Mouse (Mus musculus): ENCODE measurements at regions not wholly inside any gene's neighbourhood (a gene's known extent, or its start where the extent isn't known, plus 50 kb on each side); places are given as distances from the start of the nearest gene placed in this dataset.

DNA sequence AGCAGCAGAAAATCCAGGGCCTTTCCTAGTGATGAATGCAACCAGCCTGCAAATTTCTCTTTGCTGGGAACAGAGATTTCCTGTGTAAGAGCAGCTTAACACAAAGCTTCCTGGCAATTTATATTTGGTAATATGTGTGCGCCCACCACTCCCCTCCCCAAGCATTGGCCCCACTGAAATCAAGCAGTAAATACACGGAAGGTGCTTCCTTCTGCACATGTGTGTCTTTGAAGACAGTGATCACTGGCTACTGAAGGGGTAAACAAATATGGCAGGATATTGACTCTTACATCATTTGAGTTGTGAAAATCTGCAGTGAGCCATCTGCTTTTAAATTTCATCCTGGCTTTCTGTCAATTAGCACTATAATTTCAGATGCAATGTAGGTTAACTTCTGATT, 344.5 kb upstream of the Camk1g start:
- intact Hi-C loops (cut with DNase I) = no loop called here
- no peak overlapping the region for H3K4me3 ChIP-seq
- no peaks in the 10 kb centered on the region for H3K4me1 ChIP-seq (ENCODE audit: control insufficient read depth, insufficient read depth, low read length)
- H3K9ac ChIP-seq (ENCODE audit: low read depth, low read length) = no peak overlapping the region
- H3K79me2 ChIP-seq (replicated peaks; ENCODE audit: control insufficient read depth, insufficient read depth, low read length) = no peaks in the 10 kb centered on the region
- 59% methylated on average over 2 of the region's 2 CpGs for WGBS
- no peaks in the 10 kb centered on the region for H3K36me3 ChIP-seq (ENCODE audit: control insufficient read depth, insufficient read depth, low read length)
- no peaks in the 10 kb centered on the region for H3K27me3 ChIP-seq (ENCODE audit: control insufficient read depth, insufficient read depth, low read length)
- TF ChIP-seq CTCF (IDR thresholded peaks at IDR 0.05) (no peak), EP300 (IDR thresholded peaks at IDR 0.05; ENCODE audit: insufficient read depth, low read depth, low read length) (no peak), POLR2A (IDR thresholded peaks at IDR 0.05; ENCODE audit: insufficient read depth, low read depth, low read length) (no peak)
- no peak overlapping the region for H3K27ac ChIP-seq
- DNase-seq = no peak

DNA sequence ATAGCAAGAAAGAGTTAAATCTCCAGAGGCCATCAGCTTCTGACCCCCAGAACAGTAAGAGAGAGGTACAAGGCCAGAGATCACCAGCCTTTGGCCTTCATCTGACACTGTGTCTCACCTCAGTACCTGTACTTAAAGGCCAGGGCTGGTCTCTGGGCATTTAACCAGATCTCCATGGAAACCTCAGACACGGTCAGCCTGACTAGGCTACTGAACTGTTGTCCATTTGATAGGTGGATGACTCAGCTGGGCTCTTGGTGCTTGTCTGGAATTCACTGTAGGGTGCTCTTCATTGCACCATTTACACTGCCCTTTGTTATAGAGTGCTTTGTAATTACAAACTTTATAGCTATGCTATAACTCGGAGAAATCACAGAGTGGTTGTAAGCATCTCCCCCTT, 335.1 kb upstream of the Camk1g start:
- 70% methylated on average over 2 of the region's 2 CpGs for WGBS
- no peaks in the 10 kb centered on the region for H3K27me3 ChIP-seq (ENCODE audit: control insufficient read depth, insufficient read depth, low read length)
- H3K79me2 ChIP-seq (replicated peaks; ENCODE audit: control insufficient read depth, insufficient read depth, low read length) = no peaks in the 10 kb centered on the region
- no peaks in the 10 kb centered on the region for H3K4me1 ChIP-seq (ENCODE audit: control insufficient read depth, insufficient read depth, low read length)
- no peak overlapping the region for H3K9ac ChIP-seq (ENCODE audit: low read depth, low read length)
- DNase-seq = peak in 1 of 2 experiments; percentile 8
- no peaks in the 10 kb centered on the region for H3K36me3 ChIP-seq (ENCODE audit: control insufficient read depth, insufficient read depth, low read length)
- intact Hi-C loops (cut with DNase I) = loop anchor here (10.0 kb wide), 1 partner anchor 200 kb away; no protein-coding TSS in a partner anchor
- TF ChIP-seq EP300 (IDR thresholded peaks at IDR 0.05; ENCODE audit: insufficient read depth, low read depth, low read length) (no peak), CTCF (IDR thresholded peaks at IDR 0.05) (no peak), POLR2A (IDR thresholded peaks at IDR 0.05; ENCODE audit: insufficient read depth, low read depth, low read length) (no peak)
- no peak overlapping the region for H3K27ac ChIP-seq
- H3K4me3 ChIP-seq = no peak overlapping the region

DNA sequence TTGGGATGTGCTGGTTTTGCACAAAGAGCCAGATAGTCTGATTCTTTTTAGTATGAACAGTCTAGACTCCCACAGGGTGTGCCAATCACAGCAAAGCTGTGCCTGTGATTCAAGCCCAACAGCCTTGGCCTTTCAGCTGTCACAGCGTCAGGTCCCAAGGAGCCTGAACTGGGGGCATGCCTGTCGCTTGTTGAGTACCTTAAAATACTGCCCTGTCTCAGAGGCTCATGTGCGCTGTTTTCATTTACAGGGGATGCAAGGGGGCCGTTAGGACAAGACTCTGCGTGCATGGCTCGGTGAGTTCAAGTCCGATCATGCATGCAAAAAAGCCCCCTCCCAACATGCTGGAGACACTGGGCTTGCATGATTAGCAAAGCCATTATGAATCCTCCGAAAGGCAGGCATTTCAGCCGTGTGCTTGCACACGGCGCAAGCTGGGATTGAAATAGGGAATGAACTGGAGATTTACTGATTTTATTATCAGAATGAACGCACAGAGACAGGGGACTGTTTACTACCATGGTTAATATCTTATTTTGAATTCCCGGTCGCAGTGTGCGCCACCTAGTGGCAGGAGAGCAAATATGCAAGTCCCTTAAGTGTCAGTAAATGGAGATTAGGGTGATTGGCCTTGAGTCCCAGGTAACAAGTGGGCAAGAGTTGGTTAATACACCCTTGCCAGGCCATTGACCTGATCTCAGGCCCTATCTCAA, 332.8 kb upstream of the Camk1g start:
- no peak overlapping the region for H3K27ac ChIP-seq
- peak; percentile 99 for TF ChIP-seq CTCF (IDR thresholded peaks at IDR 0.05)
- TF ChIP-seq EP300 (IDR thresholded peaks at IDR 0.05; ENCODE audit: insufficient read depth, low read depth, low read length) = 0 out of 2 replicates have a peak, but pooled peaks have one; percentile 49
- TF ChIP-seq POLR2A (IDR thresholded peaks at IDR 0.05; ENCODE audit: insufficient read depth, low read depth, low read length) = no peak
- H3K9ac ChIP-seq (ENCODE audit: low read depth, low read length) = no peak overlapping the region
- no peaks in the 10 kb centered on the region for H3K36me3 ChIP-seq (ENCODE audit: control insufficient read depth, insufficient read depth, low read length)
- 35% methylated on average over 15 of the region's 15 CpGs for WGBS
- intact Hi-C loops (cut with DNase I) = loop anchor here (1.0 to 10.0 kb wide), 4 partner anchors 30 to 316 kb away; no protein-coding TSS in a partner anchor
- H3K4me1 ChIP-seq (ENCODE audit: control insufficient read depth, insufficient read depth, low read length) = no peaks in the 10 kb centered on the region
- DNase-seq = peak; percentile 26 to 50
- no peaks in the 10 kb centered on the region for H3K27me3 ChIP-seq (ENCODE audit: control insufficient read depth, insufficient read depth, low read length)
- H3K79me2 ChIP-seq (replicated peaks; ENCODE audit: control insufficient read depth, insufficient read depth, low read length) = no peaks in the 10 kb centered on the region
- no peak overlapping the region for H3K4me3 ChIP-seq

DNA sequence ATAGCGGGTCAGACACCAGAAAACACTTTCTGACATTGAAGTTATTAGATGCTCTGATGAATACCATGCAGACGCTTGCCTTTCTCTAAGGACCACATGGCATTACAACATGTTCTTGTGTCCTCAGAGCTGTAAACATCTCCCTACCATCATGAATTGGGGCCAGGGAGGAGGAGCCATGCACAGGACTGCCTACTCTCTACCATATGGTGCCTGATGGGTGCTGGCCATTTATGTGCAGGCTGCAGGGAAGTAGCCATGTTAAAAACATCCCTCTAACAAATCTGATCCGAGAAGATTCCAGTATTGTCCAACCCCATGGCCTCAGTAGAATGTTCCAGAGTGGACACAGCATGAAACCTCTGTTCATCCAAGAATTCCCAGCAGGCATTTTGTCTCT, 330.1 kb upstream of the Camk1g start:
- TF ChIP-seq EP300 (IDR thresholded peaks at IDR 0.05; ENCODE audit: insufficient read depth, low read depth, low read length) (no peak), CTCF (IDR thresholded peaks at IDR 0.05) (no peak), POLR2A (IDR thresholded peaks at IDR 0.05; ENCODE audit: insufficient read depth, low read depth, low read length) (no peak)
- Histone ChIP-seq H3K4me1 (ENCODE audit: control insufficient read depth, insufficient read depth, low read length) (no peaks in the 10 kb centered on the region), H3K4me3 (no peak overlapping the region), H3K36me3 (ENCODE audit: control insufficient read depth, insufficient read depth, low read length) (no peaks in the 10 kb centered on the region), H3K79me2 (replicated peaks; ENCODE audit: control insufficient read depth, insufficient read depth, low read length) (no peaks in the 10 kb centered on the region), H3K27me3 (ENCODE audit: control insufficient read depth, insufficient read depth, low read length) (no peaks in the 10 kb centered on the region), H3K27ac (no peak overlapping the region), H3K9ac (ENCODE audit: low read depth, low read length) (no peak overlapping the region)
- 80% methylated on average over 3 of the region's 3 CpGs for WGBS
- intact Hi-C loops (cut with DNase I) = loop anchor here (10.0 kb wide), 1 partner anchor 195 kb away; no protein-coding TSS in a partner anchor
- DNase-seq = no peak

DNA sequence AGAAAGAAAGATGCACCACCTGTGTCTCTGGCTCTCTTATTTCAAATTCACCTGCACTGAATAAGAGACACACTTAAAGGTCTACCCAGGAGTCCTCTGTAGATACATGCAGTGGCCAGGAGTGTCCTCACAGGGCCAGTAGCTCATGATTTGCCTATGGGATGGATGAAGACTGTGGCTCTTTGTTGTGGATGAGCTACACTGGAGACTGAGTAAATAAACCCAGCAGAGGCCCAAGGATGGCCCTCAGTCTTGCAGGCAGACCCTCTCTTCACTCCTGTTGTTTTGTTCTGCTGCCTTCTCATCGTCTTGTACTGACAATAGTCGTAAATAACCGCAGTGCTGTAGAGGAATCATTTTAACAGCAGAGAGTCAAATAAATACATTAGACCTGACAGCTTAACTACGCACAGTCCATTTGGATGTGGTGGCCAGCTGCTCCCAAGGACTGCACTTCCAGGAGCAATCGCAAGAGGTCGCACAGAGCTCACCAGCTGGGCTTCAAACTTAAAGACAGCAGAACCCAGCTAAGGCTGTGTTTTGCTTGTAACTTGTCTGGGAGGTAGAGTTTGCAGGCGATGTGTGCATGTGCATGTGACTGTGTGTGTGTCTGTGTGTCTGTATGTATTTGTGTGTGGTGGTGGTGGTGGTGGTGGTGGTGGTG, 328.6 kb upstream of the Camk1g start:
- Histone ChIP-seq H3K36me3 (ENCODE audit: control insufficient read depth, insufficient read depth, low read length) (no peaks in the 10 kb centered on the region), H3K4me1 (ENCODE audit: control insufficient read depth, insufficient read depth, low read length) (no peaks in the 10 kb centered on the region), H3K27me3 (ENCODE audit: control insufficient read depth, insufficient read depth, low read length) (no peaks in the 10 kb centered on the region), H3K9ac (ENCODE audit: low read depth, low read length) (no peak overlapping the region), H3K4me3 (no peak overlapping the region), H3K27ac (no peak overlapping the region), H3K79me2 (replicated peaks; ENCODE audit: control insufficient read depth, insufficient read depth, low read length) (no peaks in the 10 kb centered on the region)
- intact Hi-C loops (cut with DNase I) = loop anchor here (2.0 to 5.0 kb wide), 2 partner anchors 122 to 524 kb away; no protein-coding TSS in a partner anchor
- TF ChIP-seq EP300 (IDR thresholded peaks at IDR 0.05; ENCODE audit: insufficient read depth, low read depth, low read length) (0 out of 2 replicates have a peak, but pooled peaks have one; percentile 27), POLR2A (IDR thresholded peaks at IDR 0.05; ENCODE audit: insufficient read depth, low read depth, low read length) (no peak), CTCF (IDR thresholded peaks at IDR 0.05) (peak; percentile 85)
- 25% methylated on average over 7 of the region's 7 CpGs for WGBS
- peak; percentile 40 to 75 for DNase-seq

DNA sequence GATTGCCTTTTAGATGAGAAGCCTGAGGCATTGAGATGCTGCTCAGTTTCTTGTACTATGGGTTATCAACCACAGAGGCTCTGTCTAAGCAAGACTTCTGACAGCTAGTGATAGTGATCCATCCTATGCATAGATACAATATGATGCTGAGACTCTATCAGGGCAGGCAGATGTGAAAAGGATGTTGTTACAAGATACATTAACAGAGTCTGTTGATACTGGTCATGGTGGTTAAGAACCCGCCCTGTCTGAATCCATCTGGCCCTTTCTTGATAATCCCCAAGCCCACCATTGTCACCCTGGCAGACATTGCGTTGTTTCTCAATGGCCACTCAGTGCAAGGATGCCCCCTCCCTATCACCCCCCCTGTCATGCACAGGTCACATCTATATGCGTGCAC, 327.8 kb upstream of the Camk1g start:
- 77% methylated on average over 3 of the region's 3 CpGs for WGBS
- H3K4me1 ChIP-seq (ENCODE audit: control insufficient read depth, insufficient read depth, low read length) = 0 out of 2 replicates have a peak, but pooled peaks cover 2% of the 10 kb centered on the region
- H3K27me3 ChIP-seq (ENCODE audit: control insufficient read depth, insufficient read depth, low read length) = no peaks in the 10 kb centered on the region
- DNase-seq = no peak
- H3K36me3 ChIP-seq (ENCODE audit: control insufficient read depth, insufficient read depth, low read length) = no peaks in the 10 kb centered on the region
- no peaks in the 10 kb centered on the region for H3K79me2 ChIP-seq (replicated peaks; ENCODE audit: control insufficient read depth, insufficient read depth, low read length)
- no peak overlapping the region for H3K27ac ChIP-seq
- no peak overlapping the region for H3K4me3 ChIP-seq
- no peak overlapping the region for H3K9ac ChIP-seq (ENCODE audit: low read depth, low read length)
- TF ChIP-seq CTCF (IDR thresholded peaks at IDR 0.05) (no peak), POLR2A (IDR thresholded peaks at IDR 0.05; ENCODE audit: insufficient read depth, low read depth, low read length) (no peak), EP300 (IDR thresholded peaks at IDR 0.05; ENCODE audit: insufficient read depth, low read depth, low read length) (no peak)
- intact Hi-C loops (cut with DNase I) = loop anchor here (2.0 to 5.0 kb wide), 2 partner anchors 121 to 524 kb away; no protein-coding TSS in a partner anchor
